Mouse (Mus musculus) midbrain, postnatal 0 days (tissue): ENCODE data around the gene Btnl2. TPM values are rescaled to one million over a fixed set of nuclear protein-coding genes. Genes with fewer than 3 reads are reported as not detected.
A peak's percentile ranks its signal among the peaks of the same experiment; 100 is the strongest.

Experiments
- ATAC-seq: fragments of 200-750 bp; cut with Nextera tagmentation; 2 replicates; pipeline ENCODE4 v1.8.0; 2017; ENCODE audit warnings: moderate number of reproducible peaks, mild to moderate bottlenecking, moderate TSS enrichment, moderate library complexity; ENCODE audit not compliant: low FRiP score
- DNase-seq: peaks from one replicate; pipeline ENCODE4 v3.0.0-alpha.2; 2015; ENCODE audit warnings: low spot score
- H3K27ac ChIP-seq: fragments of 300-500 bp; sonication (generic); 2 replicates; pipeline ENCODE4 v1.5.1; 2014; ENCODE audit warnings: low read depth, mild to moderate bottlenecking, low read length, mixed read lengths
- H3K27me3 ChIP-seq: fragments of 300-500 bp; sonication (generic); 2 replicates; pipeline ENCODE4 v1.6.1; 2014; ENCODE audit warnings: low read length, control low read depth, mixed read lengths; ENCODE audit not compliant: insufficient read depth
- H3K36me3 ChIP-seq: fragments of 300-500 bp; sonication (generic); 2 replicates; pipeline ENCODE4 v1.6.1; 2014; ENCODE audit warnings: low read length, control low read depth, mixed read lengths; ENCODE audit not compliant: insufficient read depth
- H3K4me1 ChIP-seq: fragments of 300-500 bp; sonication (generic); 2 replicates; pipeline ENCODE4 v1.6.1; 2014; ENCODE audit warnings: mild to moderate bottlenecking, control low read depth, antibody characterized with exemption, low read length, mixed read lengths; ENCODE audit not compliant: insufficient read depth
- H3K4me2 ChIP-seq: fragments of 300-500 bp; sonication (generic); 2 replicates; pipeline ENCODE4 v1.6.1; 2014; ENCODE audit warnings: low read depth, mild to moderate bottlenecking, low read length, mixed read lengths; ENCODE audit not compliant: poor library complexity, severe bottlenecking
- H3K4me3 ChIP-seq: fragments of 300-500 bp; sonication (generic); 2 replicates; pipeline ENCODE4 v1.5.1; 2014; ENCODE audit warnings: low read depth, mild to moderate bottlenecking, low read length, moderate library complexity
- H3K9ac ChIP-seq: fragments of 300-500 bp; sonication (generic); replicated peaks from 2 replicates; pipeline ENCODE4 v1.6.1; 2014; ENCODE audit warnings: mild to moderate bottlenecking, low read length, moderate library complexity, mixed read lengths; ENCODE audit not compliant: poor library complexity, severe bottlenecking
- H3K9me3 ChIP-seq: fragments of 300-500 bp; sonication (generic); 2 replicates; pipeline ENCODE4 v1.6.1; 2016; ENCODE audit warnings: low read length, control low read depth
- CTCF ChIP-seq: IDR thresholded peaks from 2 replicates; pipeline ENCODE4 v1.5.1; 2016; ENCODE audit warnings: antibody characterized with exemption, mild to moderate bottlenecking
- WGBS: fragments of 180-500 bp; shearing (Covaris S2); extraction: QIAGEN DNeasy Blood & Tissue Kit; methylation state at CpG from one replicate; pipeline ENCODE4 v1.1.7; 2014; 5-methylcytosine and 5-hydroxymethylcytosine counted together
- polyA plus RNA-seq: library from polyadenylated mRNA; unstranded; fragments of >200 nt; fragmentation: Nextera tagmentation; extraction: Ambion mirVana; gene quantifications from 2 replicates; pipeline ENCODE4 v1.2.1, GENCODE M21; 2015
- total RNA-seq: library from RNA; depleted of rRNA; stranded (reverse); fragments of >200 nt; gene quantifications from 2 replicates; pipeline ENCODE4 v1.2.3, GENCODE M21; 2014; rRNA removed

Gene Btnl2
- total and polyA plus RNA-seq, 2 experiments from 2014 or later = not detected

DNA sequence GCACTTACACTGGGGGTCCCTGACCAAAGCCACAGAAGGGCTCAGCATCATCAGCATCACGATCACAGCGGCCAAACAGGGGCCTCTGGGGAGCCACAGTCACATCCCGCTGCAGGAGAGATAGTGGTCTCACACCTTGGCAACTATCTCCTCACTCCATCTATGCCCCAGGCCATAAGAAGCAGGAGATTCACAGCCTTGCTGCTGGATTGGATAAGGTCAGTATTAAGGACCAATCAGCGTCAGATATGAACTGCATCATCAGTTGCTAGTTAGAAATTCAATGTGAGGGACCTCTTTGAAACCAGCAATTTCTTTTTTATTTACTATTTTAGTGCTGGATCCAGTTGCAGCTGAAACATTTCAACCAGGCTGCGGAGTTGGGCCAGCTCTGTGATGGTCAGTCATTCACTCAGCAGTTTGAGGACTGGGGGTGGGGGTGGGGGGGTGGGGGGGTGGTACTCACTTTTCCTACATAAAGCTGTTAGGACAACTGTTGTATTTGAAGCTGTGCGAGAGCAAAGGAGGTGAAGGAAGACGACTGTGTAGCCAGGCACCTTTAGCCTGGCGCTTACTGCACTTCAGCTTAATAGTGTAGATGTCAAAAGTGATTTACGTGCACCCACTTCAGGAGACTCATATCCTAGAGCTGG lies 43.6 kb downstream of the Btnl2 start:
- peak; percentile 91 for ATAC-seq
- no peaks in the 10 kb centered on the region for H3K9me3 ChIP-seq
- no peak overlapping the region for H3K9ac ChIP-seq
- H3K36me3 ChIP-seq = no peaks in the 10 kb centered on the region
- peak overlapping the region; percentile 98 for H3K27ac ChIP-seq
- no peak for TF ChIP-seq CTCF
- peak; percentile 95 for DNase-seq
- no peaks in the 10 kb centered on the region for H3K4me1 ChIP-seq
- peak overlapping the region; percentile 71 for H3K4me2 ChIP-seq
- H3K27me3 ChIP-seq = no peaks in the 10 kb centered on the region
- H3K4me3 ChIP-seq = peak overlapping the region; percentile 59
- WGBS = 11% methylated on average over 9 of the region's 9 CpGs

GRCm38 (mm10) chr17:34398711-34399393 lies 44.2 kb downstream of the Btnl2 start, which contains the start of gene BC051142:
Gene BC051142 (plus strand): TSS chr17:34398820.
- Histone ChIP-seq H3K4me1 (no peaks in the 10 kb centered on the region), H3K27me3 (no peaks in the 10 kb centered on the region), H3K9ac (peak within 1 kb of the TSS; percentile 79), H3K4me3 (peak within 1 kb of the TSS; percentile 59), H3K4me2 (peak within 1 kb of the TSS; percentile 71), H3K27ac (peak within 1 kb of the TSS; percentile 98), H3K36me3 (no peaks in the 10 kb centered on the region), H3K9me3 (no peaks in the 10 kb centered on the region)
- 5% methylated on average over 34 of the region's 34 CpGs for WGBS
- ATAC-seq (peak; percentile 97), DNase-seq (peak; percentile 96)
- peak; percentile 47 for TF ChIP-seq CTCF

- H3K9ac ChIP-seq = no peak overlapping the region
- no peaks in the 10 kb centered on the region for H3K4me1 ChIP-seq
- 30% methylated on average over 4 of the region's 4 CpGs for WGBS
- DNase-seq (no peak), ATAC-seq (no peak)
- H3K27ac ChIP-seq = peak overlapping the region; percentile 98
- peak overlapping the region; percentile 71 for H3K4me2 ChIP-seq
- TF ChIP-seq CTCF = no peak
- H3K27me3 ChIP-seq = no peaks in the 10 kb centered on the region
- peak overlapping the region; percentile 59 for H3K4me3 ChIP-seq
- no peaks in the 10 kb centered on the region for H3K9me3 ChIP-seq
- H3K36me3 ChIP-seq = no peaks in the 10 kb centered on the region
These were observed 44.7 kb downstream of the Btnl2 start for GRCm38 (mm10) chr17:34399394-34399715.

- H3K27ac ChIP-seq = no peak overlapping the region
- no peaks in the 10 kb centered on the region for H3K4me1 ChIP-seq
- H3K27me3 ChIP-seq = no peaks in the 10 kb centered on the region
- H3K4me2 ChIP-seq = no peak overlapping the region
- no peak overlapping the region for H3K4me3 ChIP-seq
- H3K36me3 ChIP-seq = no peaks in the 10 kb centered on the region
- DNase-seq (peak; percentile 74), ATAC-seq (0 out of 2 replicates have a peak, but pooled peaks have one; percentile 34)
- WGBS = 19% methylated on average over 6 of the region's 6 CpGs
- peak; percentile 96 for TF ChIP-seq CTCF
- no peak overlapping the region for H3K9ac ChIP-seq
- H3K9me3 ChIP-seq = no peaks in the 10 kb centered on the region
These were observed 56.5 kb downstream of the Btnl2 start for GRCm38 (mm10) chr17:34411117-34411516.

Other genes starting within 250 kb of the Btnl2 start
- gene H2-DMa, start 235.3 kb upstream of the Btnl2 start, total RNA-seq = 23.8 and 39.0 TPM in 2 replicates
- gene H2-DMa, start 235.3 kb upstream of the Btnl2 start, polyA plus RNA-seq = 24.8 and 26.1 TPM in 2 replicates
- 219 and 233 TPM in 2 replicates for gene Brd2, start 232.2 kb upstream of the Btnl2 start, total RNA-seq
- gene Brd2, start 232.2 kb upstream of the Btnl2 start, polyA plus RNA-seq = 107 and 124 TPM in 2 replicates
- 0.16 and 0.47 TPM in 2 replicates for gene H2-DMb2, start 211.5 kb upstream of the Btnl2 start, total RNA-seq
- gene H2-DMb2, start 211.5 kb upstream of the Btnl2 start, polyA plus RNA-seq = 1.4 and 1.6 TPM in 2 replicates
- gene H2-DMb1, start 201.8 kb upstream of the Btnl2 start, total RNA-seq = 0.47 and 4.7 TPM in 2 replicates
- gene H2-DMb1, start 201.8 kb upstream of the Btnl2 start, polyA plus RNA-seq = 1.6 and 2.3 TPM in 2 replicates
- gene Tap1, start 167.3 kb upstream of the Btnl2 start, total RNA-seq = 7.1 and 16.5 TPM in 2 replicates
- gene Tap1, start 167.3 kb upstream of the Btnl2 start, polyA plus RNA-seq = 7.7 and 8.3 TPM in 2 replicates
- gene Psmb9, start 167.1 kb upstream of the Btnl2 start, total RNA-seq = 0.99 and 1.1 TPM in 2 replicates
- 2.0 and 3.3 TPM in 2 replicates for gene Psmb9, start 167.1 kb upstream of the Btnl2 start, polyA plus RNA-seq
- 1.7 and 2.8 TPM in 2 replicates for gene Psmb8, start 157.1 kb upstream of the Btnl2 start, total RNA-seq
- 4.2 and 5.3 TPM in 2 replicates for gene Psmb8, start 157.1 kb upstream of the Btnl2 start, polyA plus RNA-seq
- 1.8 and 2.0 TPM in 2 replicates for gene Tap2, start 151.3 kb upstream of the Btnl2 start, total RNA-seq
- 2.9 and 4.2 TPM in 2 replicates for gene Tap2, start 151.3 kb upstream of the Btnl2 start, polyA plus RNA-seq
- 1.1 and 1.2 TPM in 2 replicates for gene H2-Ob, start 115.9 kb upstream of the Btnl2 start, total RNA-seq
- gene H2-Ob, start 115.9 kb upstream of the Btnl2 start, polyA plus RNA-seq = 0.31 and 0.55 TPM in 2 replicates
- gene H2-Ab1, start 97.1 kb upstream of the Btnl2 start, total RNA-seq = 0.57 and 1.4 TPM in 2 replicates
- 1.5 and 2.7 TPM in 2 replicates for gene H2-Ab1, start 97.1 kb upstream of the Btnl2 start, polyA plus RNA-seq
- 0.66 TPM in 1 of 2 replicates, not detected in the other for gene H2-Aa, start 67.0 kb upstream of the Btnl2 start, total RNA-seq
- gene H2-Aa, start 67.0 kb upstream of the Btnl2 start, polyA plus RNA-seq = 0.29 and 0.81 TPM in 2 replicates
- 0.88 and 1.7 TPM in 2 replicates for gene H2-Eb1, start 49.0 kb upstream of the Btnl2 start, total RNA-seq
- gene H2-Eb1, start 49.0 kb upstream of the Btnl2 start, polyA plus RNA-seq = 5.0 and 5.2 TPM in 2 replicates
- gene H2-Eb2, start 29.2 kb upstream of the Btnl2 start, total RNA-seq = 0.22 and 0.33 TPM in 2 replicates
- 0.06 and 0.09 TPM in 2 replicates for gene H2-Eb2, start 29.2 kb upstream of the Btnl2 start, polyA plus RNA-seq
- gene Btnl1, start 22.3 kb downstream of the Btnl2 start, total RNA-seq = not detected in 2 replicates
- not detected in 2 replicates for gene Btnl1, start 22.3 kb downstream of the Btnl2 start, polyA plus RNA-seq
- 2.0 and 9.2 TPM in 2 replicates for gene BC051142, start 44.0 kb downstream of the Btnl2 start, total RNA-seq
- 6.7 and 7.8 TPM in 2 replicates for gene BC051142, start 44.0 kb downstream of the Btnl2 start, polyA plus RNA-seq
- gene Btnl4, start 122.5 kb downstream of the Btnl2 start, total RNA-seq = not detected in 2 replicates
- not detected in 2 replicates for gene Btnl4, start 122.5 kb downstream of the Btnl2 start, polyA plus RNA-seq
- not detected in 2 replicates for gene Btnl6, start 162.5 kb downstream of the Btnl2 start, total RNA-seq
- gene Btnl6, start 162.5 kb downstream of the Btnl2 start, polyA plus RNA-seq = not detected in 2 replicates
- 8.8 and 44.3 TPM in 2 replicates for gene Notch4, start 209.4 kb downstream of the Btnl2 start, total RNA-seq
- 3.8 and 6.1 TPM in 2 replicates for gene Notch4, start 209.4 kb downstream of the Btnl2 start, polyA plus RNA-seq
- gene Gpsm3, start 235.0 kb downstream of the Btnl2 start, total RNA-seq = 1.2 and 4.4 TPM in 2 replicates
- 5.5 and 6.9 TPM in 2 replicates for gene Gpsm3, start 235.0 kb downstream of the Btnl2 start, polyA plus RNA-seq
- gene Pbx2, start 236.4 kb downstream of the Btnl2 start, total RNA-seq = 84.8 and 95.6 TPM in 2 replicates
- 9.5 and 9.6 TPM in 2 replicates for gene Pbx2, start 236.4 kb downstream of the Btnl2 start, polyA plus RNA-seq
- 1.7 and 2.1 TPM in 2 replicates for gene Ager, start 243.0 kb downstream of the Btnl2 start, total RNA-seq
- 1.6 and 2.0 TPM in 2 replicates for gene Ager, start 243.0 kb downstream of the Btnl2 start, polyA plus RNA-seq
- 57.6 and 59.0 TPM in 2 replicates for gene Rnf5, start 248.9 kb downstream of the Btnl2 start, total RNA-seq
- 236 and 242 TPM in 2 replicates for gene Rnf5, start 248.9 kb downstream of the Btnl2 start, polyA plus RNA-seq
- 265 and 383 TPM in 2 replicates for gene Agpat1, start 249.4 kb downstream of the Btnl2 start, total RNA-seq
- gene Agpat1, start 249.4 kb downstream of the Btnl2 start, polyA plus RNA-seq = 103 and 106 TPM in 2 replicates